Mouse (Mus musculus): Measurements from ENCODE around the gene Esp6.
"Not testable (repeated sequence)": the region's sequence is repeated elsewhere in the genome, so short reads cannot be mapped to it uniquely, and the experiment has no call there.

Esp6 gene

DNA sequence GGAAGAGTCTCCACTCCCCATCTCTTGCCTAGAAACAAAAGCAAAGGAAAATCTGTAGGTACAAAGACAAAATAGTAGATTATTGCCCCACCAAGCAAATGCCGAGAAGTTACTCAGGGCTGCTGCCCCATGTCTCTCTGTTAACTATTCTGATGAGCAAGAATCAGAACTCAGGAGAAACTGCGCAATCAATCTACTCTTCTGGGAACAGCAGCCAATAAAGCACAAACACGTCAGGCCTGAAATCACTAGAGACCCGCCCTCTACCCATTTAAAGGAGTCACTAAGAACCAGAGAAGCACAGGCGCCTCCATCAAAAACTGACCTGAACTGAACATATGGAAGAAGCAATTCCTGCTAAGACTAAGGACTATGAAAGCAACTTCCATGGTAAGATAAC is at the start of gene Esp6:
TSS of gene Esp6 (plus strand) at position 301 of the 400 bp plus-strand sequence.
- DNase-seq (ENCODE audit: low read depth, low spot score), result no peak

DNA sequence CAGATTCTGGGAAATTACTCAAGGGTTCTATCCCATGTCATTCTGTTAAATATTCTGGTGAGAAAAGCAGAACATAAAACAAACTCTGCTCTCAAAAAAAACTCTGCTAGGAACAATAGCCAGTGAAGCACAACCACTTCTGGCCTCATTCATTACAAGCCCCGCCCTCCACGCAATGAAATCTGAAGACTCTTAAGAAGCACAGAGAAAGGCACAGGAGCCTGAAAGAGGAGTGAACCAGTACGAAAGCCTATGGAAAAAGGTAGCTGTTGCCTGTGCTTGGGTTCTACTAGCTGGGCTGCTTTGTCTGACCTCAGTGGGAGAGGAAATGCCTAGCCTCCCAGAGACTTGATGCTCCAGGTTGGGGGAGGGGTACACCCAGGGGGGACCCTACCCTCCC is 41.5 kb upstream of the Esp6 start, which contains the start of gene Esp8:
TSS of gene Esp8 (plus strand) at position 205 of the 400 bp plus-strand sequence.
- no peak for DNase-seq (ENCODE audit: low read depth, low spot score)

GRCm38 (mm10) chr17:40529813-40530212 is 31.5 kb upstream of the Esp6 start:
- no peak for DNase-seq (ENCODE audit: low read depth, low spot score)

GRCm38 (mm10) chr17:40531147-40531546 is 30.2 kb upstream of the Esp6 start:
- no peak for DNase-seq (ENCODE audit: low read depth, low spot score)

DNA sequence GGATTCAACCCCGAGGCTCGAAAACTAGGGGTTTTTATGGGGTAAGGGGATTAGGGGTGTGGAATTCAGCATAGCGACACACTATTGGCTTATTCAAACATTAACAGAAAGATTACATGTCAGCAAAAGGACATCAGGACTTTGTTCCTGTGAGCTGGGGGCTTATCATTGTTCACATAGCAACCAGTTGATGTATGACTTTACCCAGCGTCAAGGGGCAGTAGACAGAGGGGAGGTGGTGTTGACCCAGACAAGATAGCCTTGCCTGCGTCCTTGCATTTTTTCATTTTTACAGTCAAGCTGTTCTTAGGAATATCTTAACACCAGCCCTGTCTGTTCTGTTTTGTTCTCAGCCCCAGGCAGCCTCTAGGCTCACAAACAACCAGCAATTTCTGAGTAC is 14.3 kb upstream of the Esp6 start:
- not testable (repeated sequence) for DNase-seq (ENCODE audit: low read depth, low spot score)

DNA sequence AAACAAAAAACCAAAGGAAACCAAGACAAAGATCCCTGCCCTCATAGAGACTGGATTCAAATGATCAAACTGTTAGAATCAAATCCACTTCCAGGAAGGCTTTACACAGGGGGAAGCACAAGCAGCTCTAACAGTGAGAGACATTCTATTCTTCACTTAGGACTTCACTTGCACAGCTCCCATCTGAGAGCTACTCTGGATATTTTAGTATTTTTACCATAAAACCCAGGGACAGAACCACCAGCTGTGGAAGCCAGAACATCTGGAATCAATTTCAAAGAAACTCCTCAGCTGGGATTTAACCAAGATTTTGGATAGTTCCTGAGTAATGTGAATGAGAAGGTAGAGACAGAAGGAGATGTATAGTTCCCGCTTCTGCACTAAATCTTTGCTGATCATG is 7.8 kb upstream of the Esp6 start:
- DNase-seq (ENCODE audit: low read depth, low spot score), result no peak

DNA sequence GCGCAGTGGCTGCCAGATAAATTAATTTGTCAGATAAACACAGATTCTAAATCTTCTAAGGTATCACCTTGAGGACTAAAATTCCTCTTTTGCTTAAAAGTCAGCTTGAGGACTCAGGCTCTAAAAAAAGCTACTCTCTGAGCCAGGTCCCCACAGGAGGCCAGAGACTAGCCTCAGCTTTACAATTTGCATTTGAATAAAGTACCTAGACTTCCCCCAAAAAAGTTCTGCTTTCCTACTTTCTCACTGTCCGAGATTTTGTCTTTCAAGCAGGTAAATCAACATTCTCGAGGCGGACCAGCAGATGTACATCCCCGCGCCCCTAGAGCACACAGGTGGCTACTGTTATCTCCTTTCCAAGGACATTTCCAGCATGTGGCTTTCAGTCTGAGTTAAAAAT is 22.6 kb downstream of the Esp6 start:
- not testable (repeated sequence) for DNase-seq (ENCODE audit: low read depth, low spot score)

DNA sequence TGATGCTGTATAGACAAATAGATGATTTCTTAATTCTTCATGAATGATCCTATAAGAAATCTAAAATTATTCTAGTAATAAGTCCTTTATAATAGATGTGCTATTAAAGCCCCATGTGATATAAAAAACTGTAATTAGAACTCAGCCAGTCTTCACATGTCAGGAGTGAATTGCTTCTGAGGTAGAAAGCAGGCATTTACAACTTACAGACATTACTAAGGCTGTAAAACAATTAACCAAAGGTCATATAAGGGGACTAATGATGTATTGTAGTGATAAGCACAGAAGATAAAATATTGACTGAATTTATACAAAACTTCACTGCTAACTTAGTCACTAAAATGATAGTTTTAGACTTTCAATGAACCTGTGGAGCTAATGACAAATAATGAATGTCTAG is 30.0 kb downstream of the Esp6 start:
- no peak for DNase-seq (ENCODE audit: low read depth, low spot score)

GRCm38 (mm10) chr17:40598294-40598693 is 37.0 kb downstream of the Esp6 start, which contains the start of gene Esp4:
Gene Esp4, plus strand, starts transcription at chr17:40598594.
- DNase-seq (ENCODE audit: low read depth, low spot score), result no peak

Data from skeletal muscle tissue, adult 2 months (tissue).